Mouse (Mus musculus): ENCODE measurements around the gene Efcab12. TPM values are rescaled to one million over a fixed set of nuclear protein-coding genes. Genes with fewer than 3 reads are reported as not detected.

Efcab12 gene
- polyA plus RNA-seq, 1 experiment: not detected

GRCm38 (mm10) chr6:115770852-115771251 is 67.4 kb downstream of the Efcab12 start:
- Histone ChIP-seq H3K4me1 (peaks cover 77% of the 10 kb centered on the region), H3K27me3 (replicated peaks) (no peaks in the 10 kb centered on the region), H3K4me3 (replicated peaks) (no peak overlapping the region), H3K9me3 (no peaks in the 10 kb centered on the region), H3K36me3 (replicated peaks; ENCODE audit: low read length) (peaks cover 2% of the 10 kb centered on the region)
- no peak for TF ChIP-seq FLI1 (IDR thresholded peaks at IDR 0.05; ENCODE audit: low read length)
- TF ChIP-seq GATA1 (IDR thresholded peaks at IDR 0.05; ENCODE audit: borderline replicate concordance, low read length): no peak

- H3K27me3 ChIP-seq (replicated peaks): no peaks in the 10 kb centered on the region
- no peaks in the 10 kb centered on the region for H3K9me3 ChIP-seq
- H3K4me3 ChIP-seq (replicated peaks): peak overlapping the region; percentile 65
- H3K4me1 ChIP-seq: peaks cover 77% of the 10 kb centered on the region
- H3K36me3 ChIP-seq (replicated peaks; ENCODE audit: low read length): peaks cover 2% of the 10 kb centered on the region
- TF ChIP-seq GATA1 (IDR thresholded peaks at IDR 0.05; ENCODE audit: borderline replicate concordance, low read length): no peak
Measured at GRCm38 (mm10) chr6:115770059-115770670, 68.0 kb downstream of the Efcab12 start.

- Histone ChIP-seq H3K4me1 (peaks cover 80% of the 10 kb centered on the region), H3K27me3 (replicated peaks) (no peaks in the 10 kb centered on the region), H3K9me3 (no peaks in the 10 kb centered on the region), H3K36me3 (replicated peaks; ENCODE audit: low read length) (peaks cover 2% of the 10 kb centered on the region), H3K4me3 (replicated peaks) (peak overlapping the region; percentile 84)
- TF ChIP-seq GATA1 (IDR thresholded peaks at IDR 0.05; ENCODE audit: borderline replicate concordance, low read length): peak; percentile 67; the same call in 2 of the 3 replicates
- TF ChIP-seq FLI1 (IDR thresholded peaks at IDR 0.05; ENCODE audit: low read length): peak; percentile 52; the same call in 1 of the 2 replicates
Measured at GRCm38 (mm10) chr6:115768207-115768606, 70.0 kb downstream of the Efcab12 start.

DNA sequence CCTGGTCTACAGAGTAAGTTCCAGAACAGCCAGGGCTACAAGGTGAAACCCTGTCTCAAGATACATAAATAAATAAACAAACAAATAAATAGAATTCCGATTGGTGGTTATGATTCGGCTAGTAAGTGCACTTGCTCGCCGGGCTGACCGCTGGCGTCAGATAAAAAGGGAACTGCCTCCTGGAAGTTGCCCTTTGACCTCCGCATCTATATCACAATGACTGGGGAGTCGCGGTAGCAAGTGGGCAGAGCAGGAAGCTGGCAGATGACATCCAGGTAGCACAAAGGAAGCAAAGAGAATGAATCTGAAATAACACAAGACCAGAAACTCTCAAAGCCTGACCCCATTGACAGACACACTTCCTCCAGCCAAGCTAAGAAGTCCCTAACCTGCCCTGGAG is 70.9 kb downstream of the Efcab12 start:
- H3K27me3 ChIP-seq (replicated peaks): no peaks in the 10 kb centered on the region
- H3K4me1 ChIP-seq: peaks cover 86% of the 10 kb centered on the region
- peaks cover 2% of the 10 kb centered on the region for H3K36me3 ChIP-seq (replicated peaks; ENCODE audit: low read length)
- no peaks in the 10 kb centered on the region for H3K9me3 ChIP-seq
- no peak for TF ChIP-seq FLI1 (IDR thresholded peaks at IDR 0.05; ENCODE audit: low read length)
- TF ChIP-seq GATA1 (IDR thresholded peaks at IDR 0.05; ENCODE audit: borderline replicate concordance, low read length): no peak
- peak overlapping the region; percentile 38 for H3K4me3 ChIP-seq (replicated peaks)

GRCm38 (mm10) chr6:115764179-115764578 is 74.0 kb downstream of the Efcab12 start:
- Histone ChIP-seq H3K27me3 (replicated peaks) (no peaks in the 10 kb centered on the region), H3K36me3 (replicated peaks; ENCODE audit: low read length) (peaks cover 7% of the 10 kb centered on the region), H3K4me1 (peaks cover 97% of the 10 kb centered on the region), H3K4me3 (replicated peaks) (peak overlapping the region; percentile 83), H3K9me3 (no peaks in the 10 kb centered on the region)
- TF ChIP-seq FLI1 (IDR thresholded peaks at IDR 0.05; ENCODE audit: low read length) (no peak), GATA1 (IDR thresholded peaks at IDR 0.05; ENCODE audit: borderline replicate concordance, low read length) (no peak)

DNA sequence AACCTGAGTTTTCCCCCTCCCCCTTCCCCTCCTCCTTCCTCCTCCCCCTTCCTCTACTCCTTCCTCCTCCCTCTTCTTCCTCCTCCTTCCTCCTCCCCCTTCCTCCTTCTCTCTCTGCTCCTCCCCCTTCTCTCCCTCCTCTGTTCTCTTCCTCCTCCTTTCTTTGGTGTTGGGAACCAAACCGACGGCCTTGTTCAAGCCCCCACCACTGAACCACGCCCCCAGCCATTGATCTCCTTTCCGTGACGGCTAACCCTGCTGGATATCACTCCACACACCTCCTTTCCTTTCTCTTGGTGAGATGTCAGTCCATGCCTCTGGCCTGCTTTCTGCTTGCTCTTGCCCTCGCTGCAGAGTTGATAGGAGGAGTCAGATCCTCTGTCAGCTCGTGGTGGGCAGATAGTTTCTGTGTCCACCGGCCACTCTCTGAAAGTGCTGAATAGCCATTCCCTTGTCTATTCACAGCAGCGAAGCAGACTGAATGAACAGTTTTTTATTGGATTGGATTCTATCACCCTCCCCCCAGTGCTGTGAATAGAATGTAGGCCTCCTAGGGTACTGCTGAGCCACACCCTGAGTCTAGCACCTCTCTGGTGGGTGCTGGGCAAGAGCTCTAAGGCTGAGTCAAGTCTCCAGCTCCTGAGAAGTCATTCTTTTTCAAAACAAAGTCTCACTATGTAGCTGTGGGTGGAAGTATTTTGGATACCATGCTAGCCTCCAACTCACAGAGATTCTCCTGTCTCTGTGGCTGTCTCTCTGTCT is 76.0 kb downstream of the Efcab12 start, which contains the start of gene Tmem40:
Gene Tmem40 (minus strand): TSS at position 416 of the 762 bp plus-strand sequence.
- Histone ChIP-seq H3K36me3 (replicated peaks; ENCODE audit: low read length) (peaks cover 20% of the 10 kb centered on the region), H3K4me1 (peaks cover 85% of the 10 kb centered on the region)

GRCm38 (mm10) chr6:115760982-115761381 is 77.2 kb downstream of the Efcab12 start:
- peaks cover 28% of the 10 kb centered on the region for H3K36me3 ChIP-seq (replicated peaks; ENCODE audit: low read length)
- no peaks in the 10 kb centered on the region for H3K9me3 ChIP-seq
- peak overlapping the region; percentile 85 for H3K4me3 ChIP-seq (replicated peaks)
- TF ChIP-seq FLI1 (IDR thresholded peaks at IDR 0.05; ENCODE audit: low read length) (no peak), GATA1 (IDR thresholded peaks at IDR 0.05; ENCODE audit: borderline replicate concordance, low read length) (no peak)
- no peaks in the 10 kb centered on the region for H3K27me3 ChIP-seq (replicated peaks)
- H3K4me1 ChIP-seq: peaks cover 86% of the 10 kb centered on the region

More for the DNA sequence above, 76.0 kb downstream of the Efcab12 start, which contains the start of gene Tmem40:
- Histone ChIP-seq H3K27me3 (replicated peaks) (no peaks in the 10 kb centered on the region), H3K9me3 (no peaks in the 10 kb centered on the region), H3K4me3 (replicated peaks) (peak within 1 kb of the TSS; percentile 90)
- TF ChIP-seq FLI1 (IDR thresholded peaks at IDR 0.05; ENCODE audit: low read length): no peak
- TF ChIP-seq GATA1 (IDR thresholded peaks at IDR 0.05; ENCODE audit: borderline replicate concordance, low read length): no peak

Other genes starting within 250 kb of the Efcab12 start
- not detected in 2 replicates for gene Mkrn2os, start 245.8 kb downstream of the Efcab12 start, polyA plus RNA-seq (2012; ENCODE audit: insufficient read depth, low replicate concordance)
- gene Mkrn2, start 236.5 kb downstream of the Efcab12 start, polyA plus RNA-seq (2012; ENCODE audit: insufficient read depth, low replicate concordance): 3.1 and 4.1 TPM in 2 replicates
- gene Raf1, start 161.8 kb downstream of the Efcab12 start, polyA plus RNA-seq (2012; ENCODE audit: insufficient read depth, low replicate concordance): 4.2 and 27.8 TPM in 2 replicates
- 650 and 2,177 TPM in 2 replicates for gene Tmem40, start 76.0 kb downstream of the Efcab12 start, polyA plus RNA-seq (2012; ENCODE audit: insufficient read depth, low replicate concordance)
- gene Cand2, start 63.9 kb downstream of the Efcab12 start, polyA plus RNA-seq (2012; ENCODE audit: insufficient read depth, low replicate concordance): 7.0 and 7.1 TPM in 2 replicates
- gene Rpl32, start 29.7 kb downstream of the Efcab12 start, polyA plus RNA-seq (2012; ENCODE audit: insufficient read depth, low replicate concordance): 500 and 629 TPM in 2 replicates
- gene Mbd4, start 15.0 kb upstream of the Efcab12 start, polyA plus RNA-seq (2012; ENCODE audit: insufficient read depth, low replicate concordance): 0.40 TPM in 1 of 2 replicates, not detected in the other
- gene Ift122, start 15.1 kb upstream of the Efcab12 start, polyA plus RNA-seq (2012; ENCODE audit: insufficient read depth, low replicate concordance): 1.1 TPM in 1 of 2 replicates, not detected in the other
- gene Rho, start 93.3 kb upstream of the Efcab12 start, polyA plus RNA-seq (2012; ENCODE audit: insufficient read depth, low replicate concordance): not detected in 2 replicates
- not detected in 2 replicates for gene H1foo, start 106.5 kb upstream of the Efcab12 start, polyA plus RNA-seq (2012; ENCODE audit: insufficient read depth, low replicate concordance)
- 3.8 and 14.9 TPM in 2 replicates for gene Plxnd1, start 156.6 kb upstream of the Efcab12 start, polyA plus RNA-seq (2012; ENCODE audit: insufficient read depth, low replicate concordance)

Data from megakaryocyte, embryonic 14.5 days (primary cell).